Mouse (Mus musculus) intestine, embryonic 14.5 days (tissue): ENCODE data around the gene Bicdl1. TPM values are rescaled to one million over a fixed set of nuclear protein-coding genes. Genes with fewer than 3 reads are reported as not detected.
"Not testable (repeated sequence)": the region's sequence is repeated elsewhere in the genome, so short reads cannot be mapped to it uniquely, and the experiment has no call there.

ENCODE experiments used
- ATAC-seq: fragments of 200-750 bp; cut with Nextera tagmentation; replicated peaks from 2 replicates; pipeline ENCODE4 v1.8.0; 2017; ENCODE audit warnings: low read depth, moderate number of reproducible peaks, moderate TSS enrichment, moderate library complexity; ENCODE audit not compliant: low FRiP score, low TSS enrichment
- DNase-seq: peaks from one replicate; pipeline ENCODE4 v3.0.0-alpha.2; 2018; ENCODE audit warnings: low spot score
- H3K27ac ChIP-seq: fragments of 300-500 bp; sonication (generic); 2 replicates; pipeline ENCODE4 v1.5.1; 2014; ENCODE audit warnings: low read depth, mild to moderate bottlenecking, control low read depth
- H3K27me3 ChIP-seq: fragments of 300-500 bp; sonication (generic); replicated peaks from 2 replicates; pipeline ENCODE4 v1.6.1; 2014; ENCODE audit warnings: low read length, control low read depth; ENCODE audit not compliant: control insufficient read depth, insufficient read depth
- H3K36me3 ChIP-seq: fragments of 300-500 bp; sonication (generic); 2 replicates; pipeline ENCODE4 v1.6.1; 2014; ENCODE audit warnings: low read length, control low read depth; ENCODE audit not compliant: control insufficient read depth, insufficient read depth
- H3K4me1 ChIP-seq: fragments of 300-500 bp; sonication (generic); replicated peaks from 2 replicates; pipeline ENCODE4 v1.6.1; 2014; ENCODE audit warnings: low read length, control low read depth, mixed read lengths; ENCODE audit not compliant: control insufficient read depth, insufficient read depth
- H3K4me2 ChIP-seq: fragments of 300-500 bp; sonication (generic); 2 replicates; pipeline ENCODE4 v1.6.1; 2014; ENCODE audit warnings: low read length
- H3K4me3 ChIP-seq: fragments of 300-500 bp; sonication (generic); 2 replicates; pipeline ENCODE4 v1.5.1; 2014; ENCODE audit warnings: low read depth, low read length, control low read depth, mixed read lengths
- H3K9ac ChIP-seq: fragments of 300-500 bp; sonication (generic); 2 replicates; pipeline ENCODE4 v1.6.1; 2014; ENCODE audit warnings: mild to moderate bottlenecking, low read length
- H3K9me3 ChIP-seq: fragments of 300-500 bp; sonication (generic); 2 replicates; pipeline ENCODE4 v1.6.1; 2016; ENCODE audit warnings: low read length, control low read depth; ENCODE audit not compliant: control insufficient read depth
- WGBS: fragments of 180-500 bp; shearing (Covaris S2); extraction: QIAGEN DNeasy Blood & Tissue Kit; methylation state at CpG from one replicate; pipeline ENCODE4 v1.1.7; 2014; 5-methylcytosine and 5-hydroxymethylcytosine counted together
- polyA plus RNA-seq: library from polyadenylated mRNA; unstranded; fragments of >200 nt; fragmentation: Nextera tagmentation; extraction: Ambion mirVana; gene quantifications from 2 replicates; pipeline ENCODE4 v1.2.1, GENCODE M21; 2014

Bicdl1 gene
- polyA plus RNA-seq, 1 experiment from 2014 or later, result 13.6 TPM

DNA sequence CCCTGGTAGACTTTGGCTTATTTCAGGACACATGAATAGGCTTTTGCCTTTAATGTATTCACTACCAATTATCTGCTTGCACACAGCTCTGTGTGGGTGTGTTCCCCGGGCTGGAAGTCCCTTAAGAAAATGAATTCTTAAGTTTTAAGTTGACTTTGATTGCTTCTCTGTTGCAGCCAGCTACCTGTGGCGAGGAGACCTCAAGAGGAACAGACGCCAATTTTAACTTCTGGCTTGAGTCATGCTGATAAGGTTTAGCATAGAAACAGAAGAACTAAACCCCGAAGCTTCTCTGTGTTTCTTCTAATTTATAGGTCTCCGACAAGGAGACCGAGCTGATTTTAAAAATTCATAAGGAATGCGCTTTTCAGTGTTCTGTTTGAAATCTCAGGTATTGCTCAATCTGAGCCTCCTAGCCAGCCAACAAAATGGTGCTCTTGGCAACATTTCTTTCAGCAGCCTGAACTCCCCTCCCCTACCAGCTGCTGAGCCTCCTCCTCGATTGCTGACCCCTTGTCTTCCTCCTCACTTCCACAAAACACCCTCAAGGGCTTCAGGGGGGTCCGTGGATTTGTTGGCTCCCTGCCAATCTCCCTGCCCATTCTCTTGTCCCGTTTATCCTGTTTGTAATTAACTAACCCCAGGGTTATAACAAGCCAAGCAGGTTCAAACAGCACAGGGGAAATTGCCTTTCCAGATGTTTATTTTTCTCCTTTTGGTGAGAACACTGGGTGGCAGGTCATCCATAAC lies 27.2 kb upstream of the Bicdl1 start:
- H3K9me3 ChIP-seq, result no peaks in the 10 kb centered on the region
- ATAC-seq (no peak), DNase-seq (no peak)

GRCm38 (mm10) chr5:115757516-115757915 lies 26.1 kb upstream of the Bicdl1 start:
- no peak for DNase-seq
- H3K27me3 ChIP-seq, result no peaks in the 10 kb centered on the region
- no peak overlapping the region for H3K4me3 ChIP-seq
- H3K9me3 ChIP-seq, result no peaks in the 10 kb centered on the region
- H3K9ac ChIP-seq, result no peak overlapping the region
- H3K27ac ChIP-seq, result no peak overlapping the region
- no peaks in the 10 kb centered on the region for H3K36me3 ChIP-seq
- H3K4me2 ChIP-seq, result no peak overlapping the region
- H3K4me1 ChIP-seq, result 0 out of 2 replicates have a peak, but pooled peaks cover 3% of the 10 kb centered on the region
- no peak for ATAC-seq
- WGBS, result 84% methylated on average over 8 of the region's 8 CpGs

More for the DNA sequence above, 27.2 kb upstream of the Bicdl1 start:
- H3K4me2 ChIP-seq, result no peak overlapping the region
- no peak overlapping the region for H3K4me3 ChIP-seq
- H3K9ac ChIP-seq, result no peak overlapping the region
- H3K27me3 ChIP-seq, result no peaks in the 10 kb centered on the region
- H3K36me3 ChIP-seq, result no peaks in the 10 kb centered on the region
- H3K4me1 ChIP-seq, result 0 out of 2 replicates have a peak, but pooled peaks cover 3% of the 10 kb centered on the region
- 47% methylated on average over 10 of the region's 10 CpGs for WGBS
- H3K27ac ChIP-seq, result no peak overlapping the region

DNA sequence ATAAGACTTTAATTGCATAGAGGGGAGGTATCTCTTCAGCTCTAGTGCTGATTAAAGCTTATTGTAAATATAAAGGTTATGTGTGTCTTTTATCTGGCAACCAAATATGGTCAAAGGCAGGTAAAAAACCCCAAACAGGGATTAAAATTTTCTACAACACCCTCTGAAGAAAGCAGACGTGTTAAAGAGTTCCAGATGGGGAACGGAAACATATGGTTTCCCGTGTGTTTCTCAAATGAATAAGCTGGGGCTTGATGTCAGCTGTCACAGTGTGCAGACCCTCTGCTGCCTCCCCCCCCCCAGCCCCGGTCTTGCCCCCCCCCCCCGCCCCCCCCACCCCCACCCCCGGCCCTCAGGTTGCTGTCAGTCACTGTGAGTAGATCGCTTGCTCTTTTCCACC lies 24.1 kb upstream of the Bicdl1 start:
- DNase-seq, result no peak
- H3K9me3 ChIP-seq, result no peaks in the 10 kb centered on the region
- no peak overlapping the region for H3K9ac ChIP-seq
- no peak overlapping the region for H3K27ac ChIP-seq
- 62% methylated on average over 3 of the region's 7 CpGs for WGBS
- no peak overlapping the region for H3K4me2 ChIP-seq
- no peak overlapping the region for H3K4me3 ChIP-seq
- 0 out of 2 replicates have a peak, but pooled peaks cover 3% of the 10 kb centered on the region for H3K4me1 ChIP-seq
- ATAC-seq, result no peak
- no peaks in the 10 kb centered on the region for H3K27me3 ChIP-seq
- H3K36me3 ChIP-seq, result no peaks in the 10 kb centered on the region

DNA sequence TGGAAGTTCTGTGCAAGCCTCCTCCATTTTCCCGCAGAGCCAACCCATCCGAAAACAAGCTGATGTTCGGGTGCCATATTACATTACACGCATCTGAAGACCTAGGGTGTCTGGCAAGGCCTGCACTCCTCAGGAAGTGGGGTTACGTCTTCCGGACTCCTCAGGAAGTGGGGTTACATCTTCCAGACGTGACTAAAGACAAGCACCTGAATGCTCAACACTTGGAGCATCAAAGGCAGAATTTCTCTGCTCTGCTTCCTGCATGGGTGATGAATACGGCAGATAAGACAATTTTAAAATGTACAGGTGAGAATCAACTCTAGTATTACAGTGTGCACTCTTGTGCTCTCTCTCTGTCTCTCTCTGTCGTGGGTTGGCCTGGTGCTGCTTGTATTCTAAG lies 23.4 kb upstream of the Bicdl1 start:
- WGBS, result 85% methylated on average over 9 of the region's 9 CpGs
- no peaks in the 10 kb centered on the region for H3K36me3 ChIP-seq
- no peaks in the 10 kb centered on the region for H3K27me3 ChIP-seq
- DNase-seq (no peak), ATAC-seq (no peak)
- H3K27ac ChIP-seq, result no peak overlapping the region
- H3K4me2 ChIP-seq, result no peak overlapping the region
- H3K9ac ChIP-seq, result no peak overlapping the region
- H3K4me3 ChIP-seq, result no peak overlapping the region
- no peaks in the 10 kb centered on the region for H3K9me3 ChIP-seq
- 0 out of 2 replicates have a peak, but pooled peaks cover 3% of the 10 kb centered on the region for H3K4me1 ChIP-seq

DNA sequence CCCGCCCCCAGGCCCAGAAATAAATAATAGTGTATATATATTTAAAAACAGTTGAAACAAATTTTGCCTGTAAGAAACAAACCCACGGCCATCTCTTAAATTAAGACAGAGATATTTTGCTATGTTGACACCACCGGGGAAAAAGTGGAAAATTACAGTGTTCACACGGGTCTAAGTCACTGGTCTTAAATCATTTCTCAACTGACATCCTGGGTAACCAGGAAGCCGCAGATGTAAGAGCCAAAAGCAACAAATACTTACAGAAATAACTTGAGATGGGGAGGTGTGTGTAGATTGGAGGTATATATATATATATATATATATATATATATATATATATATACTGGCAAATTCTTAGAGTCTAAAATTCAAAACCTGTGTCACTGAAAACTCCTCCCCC lies 21.5 kb upstream of the Bicdl1 start:
- WGBS, result 73% methylated on average over 5 of the region's 5 CpGs
- ATAC-seq (no peak), DNase-seq (no peak)

DNA sequence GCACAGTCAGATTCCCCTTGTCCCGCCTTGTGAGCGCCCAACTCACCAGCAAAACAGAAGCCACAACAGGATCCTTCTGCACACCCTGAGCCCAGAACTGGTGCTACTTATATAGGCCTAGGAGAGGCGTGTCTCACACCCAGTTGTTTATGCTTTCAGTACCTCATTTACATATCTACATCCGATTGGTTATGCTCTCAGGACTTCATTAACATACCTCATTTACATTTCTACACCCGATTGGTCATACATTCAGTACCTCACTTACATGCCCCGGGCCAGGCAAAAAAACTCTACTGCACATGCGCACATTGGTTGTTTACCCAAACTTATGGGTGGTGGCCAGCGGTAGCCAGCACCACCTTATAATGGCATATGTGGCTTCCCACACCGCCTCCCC lies 20.5 kb upstream of the Bicdl1 start:
- H3K36me3 ChIP-seq, H3K27me3 ChIP-seq, H3K4me1 ChIP-seq, H3K4me3 ChIP-seq, DNase-seq, H3K9me3 ChIP-seq, H3K4me2 ChIP-seq, ATAC-seq, H3K27ac ChIP-seq, H3K9ac ChIP-seq: not testable (repeated sequence)
- WGBS, result 87% methylated on average over 9 of the region's 9 CpGs

More for the DNA sequence above, 21.5 kb upstream of the Bicdl1 start:
- Histone ChIP-seq H3K4me1 (no peaks in the 10 kb centered on the region), H3K9ac (no peak overlapping the region), H3K4me2 (no peak overlapping the region), H3K27me3 (no peaks in the 10 kb centered on the region), H3K9me3 (no peaks in the 10 kb centered on the region), H3K4me3 (no peak overlapping the region), H3K27ac (no peak overlapping the region), H3K36me3 (no peaks in the 10 kb centered on the region)

- ATAC-seq, result no peak
- Histone ChIP-seq H3K36me3 (no peaks in the 10 kb centered on the region), H3K4me2 (no peak overlapping the region), H3K27ac (no peak overlapping the region), H3K9me3 (no peaks in the 10 kb centered on the region), H3K9ac (no peak overlapping the region), H3K4me1 (no peaks in the 10 kb centered on the region), H3K27me3 (no peaks in the 10 kb centered on the region), H3K4me3 (no peak overlapping the region)
- 67% methylated on average over 8 of the region's 8 CpGs for WGBS
- DNase-seq, result no peak
Observed at GRCm38 (mm10) chr5:115748316-115748715, 16.9 kb upstream of the Bicdl1 start.

GRCm38 (mm10) chr5:115745319-115745718 lies 13.9 kb upstream of the Bicdl1 start:
- H3K36me3 ChIP-seq, result no peaks in the 10 kb centered on the region
- DNase-seq (no peak), ATAC-seq (no peak)
- no peak overlapping the region for H3K4me2 ChIP-seq
- WGBS, result 87% methylated on average over 15 of the region's 15 CpGs
- no peak overlapping the region for H3K9ac ChIP-seq
- H3K4me3 ChIP-seq, result no peak overlapping the region
- no peaks in the 10 kb centered on the region for H3K27me3 ChIP-seq
- no peaks in the 10 kb centered on the region for H3K4me1 ChIP-seq
- no peaks in the 10 kb centered on the region for H3K9me3 ChIP-seq
- H3K27ac ChIP-seq, result no peak overlapping the region

GRCm38 (mm10) chr5:115738032-115738431 lies 6.6 kb upstream of the Bicdl1 start:
- H3K4me1 ChIP-seq, result no peaks in the 10 kb centered on the region
- no peaks in the 10 kb centered on the region for H3K9me3 ChIP-seq
- H3K36me3 ChIP-seq, result no peaks in the 10 kb centered on the region
- DNase-seq, result no peak
- no peak overlapping the region for H3K27ac ChIP-seq
- WGBS, result 92% methylated on average over 5 of the region's 5 CpGs
- ATAC-seq, result no peak
- peaks cover 11% of the 10 kb centered on the region for H3K27me3 ChIP-seq
- H3K9ac ChIP-seq, result no peak overlapping the region
- no peak overlapping the region for H3K4me2 ChIP-seq
- H3K4me3 ChIP-seq, result no peak overlapping the region
